Mouse (Mus musculus) MEL (cell line): ENCODE measurements around the gene Stat5a. TPM values are rescaled to one million over a fixed set of nuclear protein-coding genes. Genes with fewer than 3 reads are reported as not detected.

ENCODE experiments used
- DNase-seq: peaks from one replicate; pipeline ENCODE4 v3.0.0; 2011; ENCODE audit warnings: low read depth, low spot score
- H3K27ac ChIP-seq: 2 replicates; pipeline ENCODE4 v1.5.1; 2012; ENCODE audit warnings: low read depth, mild to moderate bottlenecking, control low read depth, low read length, moderate library complexity; ENCODE audit not compliant: control insufficient read depth
- H3K27me3 ChIP-seq, 2 experiments: fragments of 150-350 bp in 1 of 2; sonication (generic) in 1 of 2; 2 replicates each; pipeline ENCODE4 v1.6.1; 2012; ENCODE audit warnings: low read length in 2 of 2, mild to moderate bottlenecking in 2 of 2, improper control_type of control experiment in 1 of 2, moderate library complexity in 1 of 2; ENCODE audit not compliant: insufficient read depth in 2 of 2, control insufficient read depth in 1 of 2
- H3K36me3 ChIP-seq, 2 experiments: 2 replicates each; pipeline ENCODE4 v1.6.1; 2012 to 2014; ENCODE audit warnings: low read length in 2 of 2, improper control_type of control experiment in 1 of 2, inconsistent platforms in 1 of 2, mild to moderate bottlenecking in 1 of 2; ENCODE audit not compliant: insufficient read depth in 2 of 2, control insufficient read depth in 1 of 2
- H3K4me1 ChIP-seq, 2 experiments: fragments of 150-350 bp in 1 of 2; sonication (generic) in 1 of 2; 2 replicates each; pipeline ENCODE4 v1.6.1; 2012; ENCODE audit warnings: low read length in 2 of 2, improper control_type of control experiment in 1 of 2, mild to moderate bottlenecking in 1 of 2; ENCODE audit not compliant: insufficient read depth in 2 of 2, control insufficient read depth in 1 of 2
- H3K4me3 ChIP-seq, 2 experiments: fragments of 150-350 bp in 1 of 2; sonication (generic) in 1 of 2; 2 replicates each; pipeline ENCODE4 v1.5.1; 2012; ENCODE audit warnings: low read depth in 2 of 2, low read length in 2 of 2, mild to moderate bottlenecking in 2 of 2, moderate library complexity in 2 of 2, control low read depth in 1 of 2, improper control_type of control experiment in 1 of 2; ENCODE audit not compliant: control insufficient read depth in 1 of 2, insufficient read depth in 1 of 2
- H3K79me2 ChIP-seq: 2 replicates; pipeline ENCODE4 v1.6.1; 2012; ENCODE audit warnings: mild to moderate bottlenecking, low read length, moderate library complexity; ENCODE audit not compliant: control insufficient read depth, poor library complexity, insufficient read depth
- H3K9ac ChIP-seq: 2 replicates; pipeline ENCODE4 v1.6.1; 2012; ENCODE audit warnings: low read depth, mild to moderate bottlenecking, control low read depth, low read length, moderate library complexity; ENCODE audit not compliant: control insufficient read depth, poor library complexity, severe bottlenecking
- H3K9me3 ChIP-seq: fragments of 150-350 bp; sonication (generic); replicated peaks from 2 replicates; pipeline ENCODE4 v1.6.1; 2012; ENCODE audit warnings: mild to moderate bottlenecking, low read length, improper control_type of control experiment, moderate library complexity; ENCODE audit not compliant: insufficient read depth
- CHD1 ChIP-seq: IDR thresholded peaks from 2 replicates; pipeline ENCODE4 v1.6.1; 2012; ENCODE audit warnings: low read depth, mild to moderate bottlenecking, inconsistent platforms, low read length, improper control_type of control experiment
- CTCF ChIP-seq, 3 experiments: IDR thresholded peaks in 2 of 3; conservative IDR thresholded peaks in 1 of 3; 2 replicates each; pipeline ENCODE4 v1.5.1; 2011 to 2012; ENCODE audit warnings: low read length in 3 of 3, low read depth in 2 of 3, mild to moderate bottlenecking in 2 of 3, improper control_type of control experiment in 1 of 3, inconsistent platforms in 1 of 3, mixed read lengths in 1 of 3, moderate library complexity in 1 of 3; ENCODE audit not compliant: control insufficient read depth in 1 of 3, insufficient read depth in 1 of 3, poor library complexity in 1 of 3, severe bottlenecking in 1 of 3
- ELF1 ChIP-seq: IDR thresholded peaks from 2 replicates; pipeline ENCODE4 v1.6.1; 2014; ENCODE audit warnings: low read depth, mild to moderate bottlenecking, inconsistent platforms, low read length, improper control_type of control experiment, moderate library complexity
- ETS1 ChIP-seq: IDR thresholded peaks from 2 replicates; pipeline ENCODE4 v1.6.1; 2012; ENCODE audit warnings: low read depth, mild to moderate bottlenecking, inconsistent platforms, low read length, improper control_type of control experiment, moderate library complexity
- JUND ChIP-seq: IDR thresholded peaks from 2 replicates; pipeline ENCODE4 v1.6.1; 2011; ENCODE audit warnings: low read depth, mild to moderate bottlenecking, improper control_type of control experiment, low read length
- MYB ChIP-seq: IDR thresholded peaks from 2 replicates; pipeline ENCODE4 v1.6.1; 2011; ENCODE audit warnings: mild to moderate bottlenecking, low read depth, low read length, improper control_type of control experiment
- NELFE ChIP-seq: IDR thresholded peaks from 2 replicates; pipeline ENCODE4 v1.6.1; 2011; ENCODE audit warnings: low read depth, low read length, improper control_type of control experiment
- NRF1 ChIP-seq: IDR thresholded peaks from 2 replicates; pipeline ENCODE4 v1.6.1; 2014; ENCODE audit warnings: low read depth, mild to moderate bottlenecking, inconsistent platforms, low read length, improper control_type of control experiment, moderate library complexity; ENCODE audit not compliant: poor library complexity, insufficient read depth, severe bottlenecking
- POLR2AphosphoS2 ChIP-seq: IDR thresholded peaks from 2 replicates; pipeline ENCODE4 v1.6.1; 2011; ENCODE audit warnings: low read length, improper control_type of control experiment
- RAD21 ChIP-seq: IDR thresholded peaks from 2 replicates; pipeline ENCODE4 v1.6.1; 2011; ENCODE audit warnings: mild to moderate bottlenecking, low read depth, low read length, improper control_type of control experiment
- SMC3 ChIP-seq: IDR thresholded peaks from 2 replicates; pipeline ENCODE4 v1.6.1; 2011; ENCODE audit warnings: low read depth, low read length, improper control_type of control experiment
- TAL1 ChIP-seq: IDR thresholded peaks from 2 replicates; pipeline ENCODE4 v1.6.1; 2012; ENCODE audit warnings: mild to moderate bottlenecking, inconsistent platforms, low read length, moderate library complexity, mixed read lengths
- ZKSCAN1 ChIP-seq: IDR thresholded peaks from 2 replicates; pipeline ENCODE4 v1.6.1; 2012; ENCODE audit warnings: low read depth, mild to moderate bottlenecking, inconsistent platforms, low read length, improper control_type of control experiment, moderate library complexity
- ZMIZ1 ChIP-seq: IDR thresholded peaks from 2 replicates; pipeline ENCODE4 v1.6.1; 2012; ENCODE audit warnings: low read depth, mild to moderate bottlenecking, inconsistent platforms, low read length, improper control_type of control experiment, moderate library complexity
- ZNF384 ChIP-seq: IDR thresholded peaks from 2 replicates; pipeline ENCODE4 v1.6.1; 2012; ENCODE audit warnings: low read depth, mild to moderate bottlenecking, inconsistent platforms, low read length, improper control_type of control experiment
- polyA plus RNA-seq, 2 experiments: library from polyadenylated mRNA; stranded (reverse) in 1 of 2; unstranded in 1 of 2; fragments of >175 nt in 1 of 2; fragments of >200 nt in 1 of 2; gene quantifications; 2 replicates each; pipeline versions ENCODE4 v1.2.1 to v1.2.4; 2012; ENCODE audit warnings: low replicate concordance in 2 of 2, low read depth in 1 of 2; ENCODE audit not compliant: insufficient read length in 2 of 2, insufficient read depth in 1 of 2, missing spikeins in 1 of 2
- total RNA-seq: library from RNA; depleted of rRNA; stranded (reverse); fragments of 300-350 nt; gene quantifications from 2 replicates; pipeline ENCODE4 v1.2.3, GENCODE M21; 2012; rRNA removed

Gene Stat5a
- total RNA-seq (54.2 and 59.0 TPM in 2 replicates), polyA plus RNA-seq (10 to 100 TPM in 1 of 2 experiments, not detected in 1; 86.8 TPM)

DNA sequence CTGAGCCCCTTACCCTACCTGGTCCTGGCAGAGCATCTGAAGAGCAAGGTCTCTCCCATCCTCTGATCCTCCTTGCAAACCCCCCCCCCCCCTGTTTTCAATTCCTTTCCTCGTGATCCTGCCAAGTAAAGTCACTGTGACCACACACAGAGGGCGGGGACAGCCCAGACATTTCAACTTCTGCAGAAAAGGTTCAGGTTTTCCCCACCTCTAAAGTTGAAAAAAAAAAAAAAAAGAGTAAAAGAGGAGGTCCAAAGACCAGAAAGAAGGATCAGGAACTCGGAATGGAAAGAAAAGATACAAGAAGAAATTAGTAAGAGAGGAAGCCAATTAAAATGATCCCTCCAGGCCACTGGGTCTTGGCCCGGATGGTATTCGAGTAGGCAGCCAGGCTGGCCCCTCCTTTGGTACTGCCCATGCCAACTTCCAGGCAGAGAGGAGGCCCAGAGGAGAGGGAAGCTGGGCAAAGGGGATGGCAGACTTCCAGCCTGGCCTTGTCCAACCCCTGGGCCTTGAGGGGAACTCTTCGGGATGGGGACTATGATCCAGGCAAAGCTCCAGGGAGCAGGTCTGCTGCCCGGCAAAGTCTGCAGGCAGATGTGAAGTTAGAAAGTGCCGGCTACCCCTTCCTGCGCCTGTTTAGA is at the start of gene Stat5a:
Stat5a (plus strand) TSS at position 417 of the 644 bp plus-strand sequence.
- TF ChIP-seq RAD21 (no peak), ZNF384 (peak; percentile 65)
- H3K36me3 ChIP-seq, result peaks cover 4 to 8% of the 10 kb centered on the region in 2 experiments; a peak in 3 of 4 replicates
- peak within 1 kb of the TSS; percentile 76 for H3K9ac ChIP-seq
- peak within 1 kb of the TSS; percentile 69 to 83 for H3K4me3 ChIP-seq
- peak within 1 kb of the TSS; percentile 73; the same call in 1 of the 2 replicates for H3K27ac ChIP-seq
- H3K9me3 ChIP-seq, result no peaks in the 10 kb centered on the region
- DNase-seq, result no peak
- H3K27me3 ChIP-seq, result peaks cover 0 to 3% of the 10 kb centered on the region in 2 experiments; a peak in 2 of 4 replicates
- H3K79me2 ChIP-seq, result peaks cover 15% of the 10 kb centered on the region
- peaks cover 3 to 25% of the 10 kb centered on the region in 2 experiments for H3K4me1 ChIP-seq

DNA sequence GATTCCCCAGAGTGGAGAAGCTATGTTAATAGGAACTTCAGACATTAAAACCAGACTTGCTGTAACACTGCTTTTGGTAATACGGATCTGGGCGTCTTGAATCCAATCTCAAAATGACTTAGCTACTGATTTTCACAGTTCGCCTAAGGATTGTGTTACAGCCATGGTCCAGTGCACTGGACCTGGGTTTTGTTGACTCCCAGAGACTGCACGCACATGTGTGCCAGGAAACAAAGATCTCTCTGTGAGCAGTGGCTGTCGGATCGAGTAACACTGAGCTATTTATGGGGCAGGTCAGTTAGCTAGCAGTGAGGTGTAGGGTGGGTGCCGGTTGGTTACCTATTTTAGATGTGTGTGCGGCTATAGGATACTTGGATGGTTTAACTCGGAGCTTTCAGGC is 48.6 kb upstream of the Stat5a start:
- Histone ChIP-seq H3K27me3 (no peaks in the 10 kb centered on the region), H3K4me1 (0 out of 4 replicates have a peak, but pooled peaks cover 0 to under 1% of the 10 kb centered on the region in 2 experiments), H3K9me3 (no peaks in the 10 kb centered on the region), H3K9ac (no peak overlapping the region), H3K27ac (no peak overlapping the region), H3K36me3 (peaks cover 0 to 4% of the 10 kb centered on the region in 2 experiments; a peak in 2 of 4 replicates), H3K4me3 (no peak overlapping the region)
- DNase-seq, result no peak
- no peak for TF ChIP-seq NELFE
- no peak for TF ChIP-seq TAL1
- no peak for TF ChIP-seq ETS1
- TF ChIP-seq NRF1, result no peak
- no peak for TF ChIP-seq MYB
- TF ChIP-seq RAD21, result no peak
- no peak for TF ChIP-seq CHD1
- no peak for TF ChIP-seq ZMIZ1
- no peak for TF ChIP-seq POLR2AphosphoS2
- TF ChIP-seq, all 39 proteins: peak for 0
- 0 out of 2 replicates have a peak, but pooled peaks cover 1% of the 10 kb centered on the region for H3K79me2 ChIP-seq

DNA sequence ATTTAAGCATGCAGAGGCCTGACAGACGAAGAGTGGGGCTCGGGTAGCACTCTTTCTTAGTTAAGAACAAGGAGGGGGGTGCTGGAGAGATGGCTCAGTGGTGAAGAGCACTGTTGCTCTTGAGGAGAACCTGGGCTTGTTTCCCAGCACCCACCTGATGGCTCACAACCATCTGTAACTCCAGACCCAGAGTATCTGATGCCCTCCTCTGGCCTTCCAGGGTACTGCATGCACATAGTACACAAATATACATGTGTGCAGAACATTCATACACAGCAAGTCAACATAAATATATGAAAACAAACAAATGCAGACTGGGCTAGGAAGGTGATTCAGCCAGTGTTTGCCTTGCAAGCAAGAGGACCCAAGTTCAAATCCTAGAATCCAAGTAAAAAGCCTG is 48.0 kb upstream of the Stat5a start:
- Histone ChIP-seq H3K9me3 (no peaks in the 10 kb centered on the region), H3K9ac (no peak overlapping the region), H3K27me3 (no peaks in the 10 kb centered on the region), H3K4me3 (no peak overlapping the region), H3K79me2 (0 out of 2 replicates have a peak, but pooled peaks cover 1% of the 10 kb centered on the region), H3K27ac (no peak overlapping the region), H3K36me3 (peaks cover 0 to 4% of the 10 kb centered on the region in 2 experiments; a peak in 2 of 4 replicates), H3K4me1 (peaks cover 0 to 7% of the 10 kb centered on the region in 2 experiments; a peak in 1 of 4 replicates)
- DNase-seq, result peak; percentile 41
- TF ChIP-seq MYB (no peak), RAD21 (peak; percentile 23; the same call in 1 of the 2 replicates), JUND (no peak), CTCF (IDR thresholded peaks at IDR 0.05 in 2 of 3, conservative IDR thresholded peaks at IDR 0.05 in 1 of 3; ENCODE audit: control insufficient read depth in 1 of 3, insufficient read depth in 1 of 3, low read depth in 2 of 3, low read length in 3 of 3, poor library complexity in 1 of 3, severe bottlenecking in 1 of 3) (peak; percentile 39 to 57 (median 49)), SMC3 (peak; percentile 31), ZKSCAN1 (no peak), ELF1 (no peak)
